Mouse (Mus musculus): ENCODE results near the gene Rere. TPM values are rescaled to one million over a fixed set of nuclear protein-coding genes. Genes with fewer than 3 reads are reported as not detected.

Gene Rere
- polyA plus RNA-seq, 1 experiment: 82.1 TPM

- TF ChIP-seq CTCF (IDR thresholded peaks at IDR 0.05; ENCODE audit: borderline replicate concordance, extremely low read depth, insufficient read depth, insufficient read length) (no peak), POLR2A (IDR thresholded peaks at IDR 0.05; ENCODE audit: borderline replicate concordance, extremely low read depth, insufficient read depth, insufficient read length, poor library complexity, severe bottlenecking) (no peak)
- no peak for DNase-seq (ENCODE audit: low read depth)
Measured at GRCm38 (mm10) chr4:150649327-150649726, 367.9 kb downstream of the Rere start.

- peak; percentile 72 for DNase-seq (ENCODE audit: low read depth)
- peak; percentile 3; the same call in 1 of the 2 replicates for TF ChIP-seq CTCF (IDR thresholded peaks at IDR 0.05; ENCODE audit: borderline replicate concordance, extremely low read depth, insufficient read depth, insufficient read length)
- TF ChIP-seq POLR2A (IDR thresholded peaks at IDR 0.05; ENCODE audit: borderline replicate concordance, extremely low read depth, insufficient read depth, insufficient read length, poor library complexity, severe bottlenecking): peak; percentile 60
Measured at GRCm38 (mm10) chr4:150651390-150652277, 370.2 kb downstream of the Rere start, which contains the start of gene Slc45a1. Gene Slc45a1, minus strand, starts transcription at chr4:150652174.

DNA sequence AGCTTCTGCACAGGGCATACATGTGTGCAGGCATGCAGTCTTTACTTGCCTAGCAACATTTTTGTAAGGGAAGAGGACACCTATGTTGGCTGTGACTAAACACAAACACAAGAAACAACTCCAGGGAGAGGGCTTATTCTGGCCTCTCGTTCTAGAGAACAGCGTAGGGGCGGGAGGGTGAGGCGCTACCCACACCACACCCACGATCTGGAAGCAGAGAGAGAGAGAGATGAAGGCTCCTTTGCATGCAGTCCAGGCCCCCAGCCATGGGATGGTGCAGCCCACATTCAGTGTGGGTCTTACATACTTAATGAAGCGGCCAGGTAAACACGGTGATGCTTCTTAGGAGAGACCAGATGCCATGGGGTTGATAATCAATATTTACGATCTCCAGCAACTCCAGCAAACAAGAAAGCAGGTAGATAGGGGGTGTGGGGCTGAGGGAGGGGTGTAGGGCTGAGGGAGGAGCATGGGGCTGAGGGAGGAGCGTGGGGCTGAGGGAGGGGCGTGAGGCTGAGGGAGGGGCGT is 371.7 kb downstream of the Rere start:
- no peak for DNase-seq (ENCODE audit: low read depth)
- TF ChIP-seq POLR2A (IDR thresholded peaks at IDR 0.05; ENCODE audit: borderline replicate concordance, extremely low read depth, insufficient read depth, insufficient read length, poor library complexity, severe bottlenecking) (no peak), CTCF (IDR thresholded peaks at IDR 0.05; ENCODE audit: borderline replicate concordance, extremely low read depth, insufficient read depth, insufficient read length) (no peak)

DNA sequence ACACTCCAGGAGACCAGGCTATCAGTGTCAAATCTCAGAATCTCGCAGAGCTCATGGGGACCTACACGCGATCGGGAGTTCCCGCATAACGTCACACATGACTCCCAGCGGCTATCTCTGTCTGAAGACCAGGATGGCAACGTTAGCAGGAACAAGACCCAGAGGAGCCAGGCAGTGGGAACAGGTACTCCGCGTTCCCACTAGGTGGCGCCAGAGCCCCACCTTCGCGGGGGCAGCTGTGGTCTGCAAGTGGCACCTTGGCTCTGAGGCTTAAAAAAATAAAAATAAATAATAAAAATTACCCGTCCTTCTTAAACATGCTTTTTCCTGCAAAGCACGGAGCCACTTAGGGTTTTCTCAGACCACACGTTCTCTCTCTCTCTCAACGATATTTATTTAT is 374.5 kb downstream of the Rere start:
- TF ChIP-seq POLR2A (IDR thresholded peaks at IDR 0.05; ENCODE audit: borderline replicate concordance, extremely low read depth, insufficient read depth, insufficient read length, poor library complexity, severe bottlenecking): no peak
- peak; percentile 99 for TF ChIP-seq CTCF (IDR thresholded peaks at IDR 0.05; ENCODE audit: borderline replicate concordance, extremely low read depth, insufficient read depth, insufficient read length)
- DNase-seq (ENCODE audit: low read depth): peak; percentile 91

- TF ChIP-seq CTCF (IDR thresholded peaks at IDR 0.05; ENCODE audit: borderline replicate concordance, extremely low read depth, insufficient read depth, insufficient read length): peak; percentile 20; the same call in 1 of the 2 replicates
- no peak for TF ChIP-seq POLR2A (IDR thresholded peaks at IDR 0.05; ENCODE audit: borderline replicate concordance, extremely low read depth, insufficient read depth, insufficient read length, poor library complexity, severe bottlenecking)
- DNase-seq (ENCODE audit: low read depth): no peak
Measured at GRCm38 (mm10) chr4:150656504-150656903, 375.1 kb downstream of the Rere start.

- DNase-seq (ENCODE audit: low read depth): no peak
- no peak for TF ChIP-seq POLR2A (IDR thresholded peaks at IDR 0.05; ENCODE audit: borderline replicate concordance, extremely low read depth, insufficient read depth, insufficient read length, poor library complexity, severe bottlenecking)
- TF ChIP-seq CTCF (IDR thresholded peaks at IDR 0.05; ENCODE audit: borderline replicate concordance, extremely low read depth, insufficient read depth, insufficient read length): peak; percentile 24; the same call in 1 of the 2 replicates
Measured at GRCm38 (mm10) chr4:150659926-150660610, 378.6 kb downstream of the Rere start.

- DNase-seq (ENCODE audit: low read depth): no peak
- TF ChIP-seq CTCF (IDR thresholded peaks at IDR 0.05; ENCODE audit: borderline replicate concordance, extremely low read depth, insufficient read depth, insufficient read length): no peak
- TF ChIP-seq POLR2A (IDR thresholded peaks at IDR 0.05; ENCODE audit: borderline replicate concordance, extremely low read depth, insufficient read depth, insufficient read length, poor library complexity, severe bottlenecking): no peak
Measured at GRCm38 (mm10) chr4:150661886-150662285, 380.4 kb downstream of the Rere start.

GRCm38 (mm10) chr4:150663192-150663591 is 381.7 kb downstream of the Rere start:
- TF ChIP-seq CTCF (IDR thresholded peaks at IDR 0.05; ENCODE audit: borderline replicate concordance, extremely low read depth, insufficient read depth, insufficient read length): peak; percentile 73
- TF ChIP-seq POLR2A (IDR thresholded peaks at IDR 0.05; ENCODE audit: borderline replicate concordance, extremely low read depth, insufficient read depth, insufficient read length, poor library complexity, severe bottlenecking): no peak

GRCm38 (mm10) chr4:150664726-150665125 is 383.3 kb downstream of the Rere start:
- DNase-seq (ENCODE audit: low read depth): no peak
- TF ChIP-seq POLR2A (IDR thresholded peaks at IDR 0.05; ENCODE audit: borderline replicate concordance, extremely low read depth, insufficient read depth, insufficient read length, poor library complexity, severe bottlenecking) (no peak), CTCF (IDR thresholded peaks at IDR 0.05; ENCODE audit: borderline replicate concordance, extremely low read depth, insufficient read depth, insufficient read length) (peak; percentile 50)

More at GRCm38 (mm10) chr4:150663192-150663591, 381.7 kb downstream of the Rere start:
- DNase-seq (ENCODE audit: low read depth): no peak

- TF ChIP-seq POLR2A (IDR thresholded peaks at IDR 0.05; ENCODE audit: borderline replicate concordance, extremely low read depth, insufficient read depth, insufficient read length, poor library complexity, severe bottlenecking) (no peak), CTCF (IDR thresholded peaks at IDR 0.05; ENCODE audit: borderline replicate concordance, extremely low read depth, insufficient read depth, insufficient read length) (no peak)
- DNase-seq (ENCODE audit: low read depth): no peak
Measured at GRCm38 (mm10) chr4:150665806-150666205, 384.4 kb downstream of the Rere start.

Other genes with a start within 250 kb of the Rere start
- 0.85 and 1.2 TPM in 2 replicates for gene Gpr157, start 194.3 kb upstream of the Rere start, polyA plus RNA-seq (2012; rRNA removed)
- 2.7 and 3.0 TPM in 2 replicates for gene Slc2a5, start 162.4 kb upstream of the Rere start, polyA plus RNA-seq (2012; rRNA removed)
- not detected in 2 replicates for gene Slc2a7, start 132.7 kb upstream of the Rere start, polyA plus RNA-seq (2012; rRNA removed)
- not detected in 2 replicates for gene Car6, start 80.3 kb upstream of the Rere start, polyA plus RNA-seq (2012; rRNA removed)
- gene Eno1, start 44.9 kb upstream of the Rere start, polyA plus RNA-seq (2012; rRNA removed): 485 and 505 TPM in 2 replicates